Mouse (Mus musculus): ENCODE results near the gene Itsn2. TPM values are rescaled to one million over a fixed set of nuclear protein-coding genes. Genes with fewer than 3 reads are reported as not detected.
A peak's percentile ranks its signal among the peaks of the same experiment; 100 is the strongest.

Itsn2 gene
- total and polyA plus RNA-seq, 3 experiments = 27.9 to 48.1 (median 44.4) TPM

DNA sequence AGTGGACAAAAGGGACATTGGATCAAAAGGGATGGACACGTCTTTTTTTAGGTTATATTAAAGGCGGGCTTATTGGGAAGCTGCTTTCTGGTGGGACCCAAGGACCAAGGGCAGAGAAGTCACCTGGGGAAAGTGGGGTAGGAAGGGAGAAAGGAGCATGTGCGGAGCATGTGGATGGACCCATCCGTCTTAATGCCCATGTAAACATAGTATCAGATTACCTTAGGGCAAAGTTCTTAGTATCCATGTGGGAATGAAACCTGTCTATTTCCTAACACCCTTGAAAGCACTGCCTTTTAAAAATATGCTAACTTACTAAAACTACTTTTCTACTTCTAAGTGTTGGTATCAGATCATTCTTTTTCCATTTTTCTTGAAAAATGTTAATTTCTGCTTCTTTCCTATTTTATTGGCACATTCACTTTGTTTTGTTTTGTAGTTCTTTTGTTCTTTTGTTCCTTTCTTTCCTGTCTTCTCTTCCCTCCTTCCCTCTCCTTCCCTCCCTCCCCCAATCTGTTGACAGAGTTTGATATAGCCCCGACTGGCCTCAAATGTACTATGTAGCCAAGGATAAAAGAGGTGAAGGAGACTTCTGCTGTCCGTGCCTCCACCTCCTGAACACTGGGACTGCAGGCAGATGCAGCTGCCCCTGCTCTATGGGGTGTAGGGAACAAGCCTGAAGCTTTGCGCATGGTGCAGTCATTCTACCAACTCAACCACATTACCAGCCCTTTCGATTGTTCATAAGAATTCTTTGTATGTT is 6.4 kb downstream of the Itsn2 start:
- no peak overlapping the region for H3K9ac ChIP-seq (ENCODE audit: insufficient read depth, low read depth)
- no peaks in the 10 kb centered on the region for H3K27me3 ChIP-seq (replicated peaks)
- no peak for DNase-seq (ENCODE audit: extremely low read depth)
- TF ChIP-seq ETS1 (conservative IDR thresholded peaks at IDR 0.05; ENCODE audit: low read depth, low read length) = no peak
- TF ChIP-seq CTCF (conservative IDR thresholded peaks at IDR 0.05 in 1 of 2, IDR thresholded peaks at IDR 0.05 in 1 of 2; ENCODE audit: low read depth in 2 of 2, low read length in 2 of 2) = no peak
- TF ChIP-seq UBTF (IDR thresholded peaks at IDR 0.05; ENCODE audit: low read depth, low read length) = no peak
- H3K79me2 ChIP-seq (replicated peaks; ENCODE audit: control insufficient read depth, extremely low read depth, insufficient read depth, poor library complexity, severe bottlenecking) = peaks cover 43% of the 10 kb centered on the region
- peaks cover 0 to 13% of the 10 kb centered on the region in 2 experiments for H3K36me3 ChIP-seq (replicated peaks in 1 of 2; ENCODE audit: control insufficient read depth in 1 of 2, insufficient read depth in 1 of 2, low read length in 1 of 2)
- H3K9me3 ChIP-seq (replicated peaks; ENCODE audit: low read length) = no peaks in the 10 kb centered on the region
- H3K27ac ChIP-seq (ENCODE audit: insufficient read depth, low read depth) = no peak overlapping the region
- H3K4me3 ChIP-seq (replicated peaks in 1 of 3; ENCODE audit: low read depth in 2 of 3, low read length in 2 of 3, poor library complexity in 1 of 3) = peak overlapping the region in 1 of 3 experiments; percentile 44
- in situ Hi-C loops (cut with MboI; ENCODE audit: low pct_ligation_motif_present, low pct_unique_long_range_greater_than_20kb, low sequenced_read_pairs) = no loop called here
- peaks cover 11 to 64% of the 10 kb centered on the region in 2 experiments for H3K4me1 ChIP-seq (ENCODE audit: control insufficient read depth in 1 of 2, insufficient read depth in 2 of 2)
- peak overlapping the region; percentile 44; the same call in 1 of the 2 replicates for H3K4me2 ChIP-seq (ENCODE audit: insufficient read depth, low read depth, poor library complexity, severe bottlenecking)
- dilution Hi-C loops (cut with MboI; ENCODE audit: extremely low pct_ligation_motif_present, extremely low pct_unique_long_range_greater_than_20kb, low sequenced_read_pairs) = no loop called here

- DNase-seq (ENCODE audit: extremely low read depth) = peak; percentile 33
- dilution Hi-C loops (cut with MboI; ENCODE audit: extremely low pct_ligation_motif_present, extremely low pct_unique_long_range_greater_than_20kb, low sequenced_read_pairs) (no loop called here), in situ Hi-C loops (cut with MboI; ENCODE audit: low pct_ligation_motif_present, low pct_unique_long_range_greater_than_20kb, low sequenced_read_pairs) (no loop called here)
- peak overlapping the region; percentile 46; the same call in 1 of the 2 replicates for H3K4me2 ChIP-seq (ENCODE audit: insufficient read depth, low read depth, poor library complexity, severe bottlenecking)
- no peaks in the 10 kb centered on the region for H3K27me3 ChIP-seq (replicated peaks)
- H3K27ac ChIP-seq (ENCODE audit: insufficient read depth, low read depth) = no peak overlapping the region
- H3K9ac ChIP-seq (ENCODE audit: insufficient read depth, low read depth) = no peak overlapping the region
- peaks cover 11 to 64% of the 10 kb centered on the region in 2 experiments for H3K4me1 ChIP-seq (ENCODE audit: control insufficient read depth in 1 of 2, insufficient read depth in 2 of 2)
- no peak overlapping the region for H3K4me3 ChIP-seq (replicated peaks in 1 of 3; ENCODE audit: low read depth in 2 of 3, low read length in 2 of 3, poor library complexity in 1 of 3)
- peaks cover 41% of the 10 kb centered on the region for H3K79me2 ChIP-seq (replicated peaks; ENCODE audit: control insufficient read depth, extremely low read depth, insufficient read depth, poor library complexity, severe bottlenecking)
- TF ChIP-seq EP300 (IDR thresholded peaks at IDR 0.05; ENCODE audit: low read length) (peak; percentile 73), JUN (IDR thresholded peaks at IDR 0.05; ENCODE audit: insufficient read depth, low read depth, low read length) (peak; percentile 27; the same call in 1 of the 2 replicates), CHD2 (IDR thresholded peaks at IDR 0.05; ENCODE audit: low read length) (no peak), IRF4 (IDR thresholded peaks at IDR 0.05; ENCODE audit: low read depth, low read length) (peak; percentile 55; the same call in 1 of the 2 replicates), HCFC1 (IDR thresholded peaks at IDR 0.05; ENCODE audit: low read depth, low read length) (no peak), MEF2A (IDR thresholded peaks at IDR 0.05; ENCODE audit: borderline replicate concordance, low read depth, low read length) (peak; percentile 62; the same call in 1 of the 2 replicates), BHLHE40 (IDR thresholded peaks at IDR 0.05; ENCODE audit: low read depth, low read length) (0 out of 2 replicates have a peak, but pooled peaks have one; percentile 19), JUND (conservative IDR thresholded peaks at IDR 0.05; ENCODE audit: low read depth, low read length) (peak; percentile 64), CHD1 (IDR thresholded peaks at IDR 0.05; ENCODE audit: low read depth, low read length) (no peak)
- no peaks in the 10 kb centered on the region for H3K9me3 ChIP-seq (replicated peaks; ENCODE audit: low read length)
- H3K36me3 ChIP-seq (replicated peaks in 1 of 2; ENCODE audit: control insufficient read depth in 1 of 2, insufficient read depth in 1 of 2, low read length in 1 of 2) = peaks cover 0 to 13% of the 10 kb centered on the region in 2 experiments
These were observed 7.3 kb downstream of the Itsn2 start for GRCm38 (mm10) chr12:4599713-4600112.
